8 mouse cellular contexts compared by ENCODE assay signal in the genomic region with DNA sequence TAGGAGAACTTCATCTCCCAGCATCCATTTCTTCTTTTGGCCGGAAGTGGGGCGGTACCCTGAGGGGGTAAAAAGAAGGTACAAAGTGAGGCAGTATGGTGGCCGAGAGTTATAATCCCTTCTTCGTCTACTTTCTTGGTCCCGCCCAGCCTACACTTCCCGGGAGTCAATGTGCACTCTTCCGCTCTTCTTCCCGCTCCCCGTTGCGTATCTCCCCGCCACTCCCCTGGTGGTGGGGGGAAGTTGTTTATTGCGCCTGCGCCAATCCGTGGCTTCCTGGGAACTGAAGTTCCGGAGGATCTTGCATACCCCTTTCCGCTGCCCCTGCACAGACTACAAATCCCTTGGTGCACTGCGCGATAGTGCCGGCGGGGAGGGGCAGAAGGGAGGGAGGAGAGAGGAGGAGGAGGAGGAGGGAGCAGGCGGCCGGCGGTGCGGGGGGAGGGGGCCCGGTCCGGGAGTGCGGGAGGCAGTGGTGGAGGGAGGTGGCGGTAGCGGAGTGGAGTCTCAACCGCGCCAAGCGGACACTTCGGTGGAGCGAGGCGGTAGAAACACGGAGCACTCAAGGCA. TPM values are rescaled to one million over a fixed set of nuclear protein-coding genes. Genes with fewer than 3 reads are reported as not detected.
DNase-seq lines count a peak whose midpoint lies in the region; ATAC-seq and TF ChIP-seq lines count a peak whose summit lies in the region.

A gene (plus strand): TSS at position 387 of the 570 bp plus-strand sequence.

- H3K27ac ChIP-seq in forebrain, embryonic 12.5 days = peak within 1 kb of the TSS; percentile 98
- H3K27ac ChIP-seq in heart, postnatal 0 days (ENCODE audit: low read depth) = peak within 1 kb of the TSS; percentile 97
- peak within 1 kb of the TSS; percentile 98 for H3K27ac ChIP-seq in liver, embryonic 16.5 days (ENCODE audit: low read length)
- peak within 1 kb of the TSS; percentile 93 for H3K27ac ChIP-seq in neural tube, embryonic 13.5 days (replicated peaks)
- H3K27ac ChIP-seq in testis, adult 2 months (ENCODE audit: control insufficient read depth, insufficient read depth, low read depth, low read length) = peak within 1 kb of the TSS; percentile 97

- no peaks in the 10 kb centered on the region for H3K9me3 ChIP-seq in E14TG2a.4 (ENCODE audit: low read length)
- H3K9me3 ChIP-seq in forebrain, embryonic 12.5 days = no peaks in the 10 kb centered on the region
- H3K9me3 ChIP-seq in heart, postnatal 0 days (replicated peaks; ENCODE audit: control insufficient read depth, low read length) = no peaks in the 10 kb centered on the region
- H3K9me3 ChIP-seq in liver, embryonic 16.5 days (replicated peaks; ENCODE audit: control insufficient read depth, low read length) = no peaks in the 10 kb centered on the region
- no peaks in the 10 kb centered on the region for H3K9me3 ChIP-seq in neural tube, embryonic 13.5 days

- DNase-seq in c-Kit-positive CD71-positive TER-119-positive erythroid progenitor cells, embryonic 14.5 days (ENCODE audit: low spot score) = peak; percentile 98
- peak; percentile 100 for DNase-seq in heart, postnatal 0 days (ENCODE audit: low spot score)
- peak; percentile 97 to 98 for DNase-seq in kidney, postnatal 4 days

- no peaks in the 10 kb centered on the region for H3K27me3 ChIP-seq in E14TG2a.4 (ENCODE audit: insufficient read depth, low read length)
- H3K27me3 ChIP-seq in forebrain, embryonic 12.5 days = no peaks in the 10 kb centered on the region
- no peaks in the 10 kb centered on the region for H3K27me3 ChIP-seq in heart, postnatal 0 days (ENCODE audit: control insufficient read depth, insufficient read depth, low read length)
- H3K27me3 ChIP-seq in liver, embryonic 16.5 days (ENCODE audit: control insufficient read depth, insufficient read depth, low read depth, low read length) = no peaks in the 10 kb centered on the region
- no peaks in the 10 kb centered on the region for H3K27me3 ChIP-seq in neural tube, embryonic 13.5 days
- H3K27me3 ChIP-seq in testis, adult 2 months (ENCODE audit: control insufficient read depth, insufficient read depth, low read length) = no peaks in the 10 kb centered on the region

- H3K4me2 ChIP-seq in forebrain, embryonic 12.5 days = peak within 1 kb of the TSS; percentile 60
- peak within 1 kb of the TSS; percentile 82 for H3K4me2 ChIP-seq in heart, postnatal 0 days (ENCODE audit: low read depth, low read length)
- H3K4me2 ChIP-seq in liver, embryonic 16.5 days (ENCODE audit: low read depth, low read length) = peak within 1 kb of the TSS; percentile 91
- H3K4me2 ChIP-seq in neural tube, embryonic 13.5 days = peak within 1 kb of the TSS; percentile 65

- H3K4me1 ChIP-seq in E14TG2a.4 (replicated peaks; ENCODE audit: low read depth, low read length) = peaks cover 57% of the 10 kb centered on the region
- peaks cover 39% of the 10 kb centered on the region for H3K4me1 ChIP-seq in forebrain, embryonic 12.5 days
- H3K4me1 ChIP-seq in heart, postnatal 0 days (ENCODE audit: control insufficient read depth, insufficient read depth) = peaks cover 9% of the 10 kb centered on the region
- H3K4me1 ChIP-seq in liver, embryonic 16.5 days (ENCODE audit: control insufficient read depth, low read depth, low read length) = peaks cover 49% of the 10 kb centered on the region
- H3K4me1 ChIP-seq in neural tube, embryonic 13.5 days (replicated peaks) = peaks cover 52% of the 10 kb centered on the region
- H3K4me1 ChIP-seq in testis, adult 2 months (ENCODE audit: control insufficient read depth, insufficient read depth, low read length) = peaks cover 25% of the 10 kb centered on the region

- peak within 1 kb of the TSS; percentile 100 for H3K4me3 ChIP-seq in E14TG2a.4 (replicated peaks; ENCODE audit: low read length)
- peak within 1 kb of the TSS; percentile 94 for H3K4me3 ChIP-seq in forebrain, embryonic 12.5 days (replicated peaks)
- peak within 1 kb of the TSS; percentile 96 for H3K4me3 ChIP-seq in heart, postnatal 0 days (ENCODE audit: low read depth, low read length)
- peak within 1 kb of the TSS; percentile 98 for H3K4me3 ChIP-seq in liver, embryonic 16.5 days (ENCODE audit: low read depth, low read length)
- H3K4me3 ChIP-seq in neural tube, embryonic 13.5 days = peak within 1 kb of the TSS; percentile 92
- peak within 1 kb of the TSS; percentile 98 for H3K4me3 ChIP-seq in testis, adult 2 months (ENCODE audit: control insufficient read depth, low read depth, low read length)

- WGBS in forebrain, embryonic 12.5 days = under 1% methylated on average over 36 of the region's 36 CpGs
- 2% methylated on average over 36 of the region's 36 CpGs for WGBS in heart, postnatal 0 days
- WGBS in liver, embryonic 16.5 days (ENCODE audit: insufficient replicate concordance) = under 1% methylated on average over 36 of the region's 36 CpGs
- WGBS in neural tube, embryonic 13.5 days = under 1% methylated on average over 36 of the region's 36 CpGs

- H3K9ac ChIP-seq in forebrain, embryonic 12.5 days = peak within 1 kb of the TSS; percentile 90
- H3K9ac ChIP-seq in heart, postnatal 0 days (replicated peaks; ENCODE audit: low read depth, low read length) = peak within 1 kb of the TSS; percentile 95
- H3K9ac ChIP-seq in liver, embryonic 16.5 days (ENCODE audit: low read depth, low read length) = peak within 1 kb of the TSS; percentile 100
- peak within 1 kb of the TSS; percentile 96 for H3K9ac ChIP-seq in neural tube, embryonic 13.5 days

- ATAC-seq in forebrain, embryonic 12.5 days (ENCODE audit: low FRiP score) = peak; percentile 80
- peak; percentile 76 for ATAC-seq in heart, postnatal 0 days (ENCODE audit: insufficient read depth, low read depth)
- peak; percentile 77 for ATAC-seq in liver, embryonic 16.5 days (ENCODE audit: low read depth)
- peak; percentile 80 for ATAC-seq in neural tube, embryonic 13.5 days (ENCODE audit: low read depth)

- peak; percentile 91 for TF ChIP-seq EP300 in heart, postnatal 0 days (IDR thresholded peaks at IDR 0.05; ENCODE audit: low read depth)

- H3K36me3 ChIP-seq in E14TG2a.4 (ENCODE audit: insufficient read depth, low read length) = peaks cover 52% of the 10 kb centered on the region
- H3K36me3 ChIP-seq in forebrain, embryonic 12.5 days (replicated peaks) = peaks cover 41% of the 10 kb centered on the region
- peaks cover 37% of the 10 kb centered on the region for H3K36me3 ChIP-seq in heart, postnatal 0 days (replicated peaks; ENCODE audit: control insufficient read depth, insufficient read depth, low read length)
- peaks cover 33% of the 10 kb centered on the region for H3K36me3 ChIP-seq in liver, embryonic 16.5 days (ENCODE audit: control insufficient read depth, insufficient read depth)
- peaks cover 40% of the 10 kb centered on the region for H3K36me3 ChIP-seq in neural tube, embryonic 13.5 days
- peaks cover 5% of the 10 kb centered on the region for H3K36me3 ChIP-seq in testis, adult 2 months (ENCODE audit: control insufficient read depth, insufficient read depth, low read length)

- peak; percentile 78 for TF ChIP-seq POLR2A in testis, adult 2 months (IDR thresholded peaks at IDR 0.05; ENCODE audit: control insufficient read depth, low read depth, low read length)

- no peak for TF ChIP-seq CTCF in E14TG2a.4 (conservative IDR thresholded peaks at IDR 0.05; ENCODE audit: low read length)
- peak; percentile 54 for TF ChIP-seq CTCF in heart, postnatal 0 days (IDR thresholded peaks at IDR 0.05; ENCODE audit: low read depth)
- TF ChIP-seq CTCF in testis, adult 2 months (IDR thresholded peaks at IDR 0.05; ENCODE audit: control insufficient read depth, insufficient read depth, insufficient replicate concordance, low read depth, low read length) = peak; percentile 28; the same call in 1 of the 2 replicates

RNA-seq across cellular contexts. Expression of the gene that starts here (rescaled TPM):
- polyA plus RNA-seq in forebrain, embryonic 12.5 days (2016; fragmentation: Nextera tagmentation; extraction: Ambion mirVana) = 91.3 and 99.1 TPM in 2 replicates
- 27.4 and 54.8 TPM in 2 replicates for total RNA-seq in heart, postnatal 0 days (2014; rRNA removed; ENCODE audit: low replicate concordance)
- polyA plus RNA-seq in heart, postnatal 0 days (2015; fragmentation: Nextera tagmentation; extraction: Ambion mirVana) = 30.3 and 34.2 TPM in 2 replicates
- polyA plus RNA-seq in liver, embryonic 16.5 days (2015; fragmentation: Nextera tagmentation; extraction: Ambion mirVana) = 17.5 and 18.2 TPM in 2 replicates
- polyA plus RNA-seq in neural tube, embryonic 13.5 days (2015; fragmentation: Nextera tagmentation; extraction: Ambion mirVana) = 74.2 and 76.3 TPM in 2 replicates
- 19.0 and 21.2 TPM in 2 replicates for polyA plus RNA-seq in testis, adult 2 months (2012; rRNA removed)

Comparison
In these comparisons a context has a peak if more than half of its experiments do, and no peak if none do; other contexts are left out.
1. Peak in every context shown above with its lines: DNase-seq, ATAC-seq, H3K4me3 ChIP-seq and H3K27ac ChIP-seq.